Mouse (Mus musculus) left cerebral cortex, postnatal 10 days (tissue): ENCODE data around the gene Zg16. TPM values are rescaled to one million over a fixed set of nuclear protein-coding genes. Genes with fewer than 3 reads are reported as not detected.

Source experiments
- DNase-seq, 2 experiments: peaks; one replicate each; pipeline ENCODE4 v3.0.0; 2021 to 2022; ENCODE audit warnings: low spot score in 2 of 2, mixed read lengths in 1 of 2; ENCODE audit errors: extremely low spot score in 1 of 2
- intact Hi-C: fragments of 180-260 bp; cut with DNase I; formaldehyde crosslinking; loops from one replicate; pipeline ENCODE4 v1.15.1; 2025
- total RNA-seq, 2 experiments: library from RNA; stranded (reverse); gene quantifications; 2 replicates each; pipeline ENCODE4 v1.2.3; 2021

Gene Zg16
- total RNA-seq, 2 experiments from 2014 or later: not detected

DNA sequence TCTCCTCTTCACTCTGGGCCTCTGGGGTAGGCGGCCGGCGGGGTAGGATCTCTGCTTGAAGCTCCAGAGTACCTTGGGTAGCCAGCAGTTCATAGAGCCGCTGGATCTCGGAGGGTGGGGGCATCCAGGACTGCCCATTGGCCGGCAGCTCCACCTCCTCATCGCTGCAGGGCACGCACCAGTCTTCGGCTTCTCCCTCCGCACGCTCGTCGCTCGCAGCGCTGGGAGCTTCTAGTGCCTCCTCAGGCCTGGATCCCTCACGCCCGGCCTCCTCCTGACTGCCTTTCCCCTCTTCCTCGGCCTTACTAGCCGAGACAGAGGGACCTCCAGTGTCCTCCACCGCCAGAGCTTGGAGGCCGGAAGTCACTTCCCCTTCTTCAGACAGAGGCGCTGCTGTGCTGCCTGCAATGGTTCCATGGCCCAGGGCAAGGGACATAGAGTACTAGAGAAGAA, 70.6 kb downstream of the Zg16 start:
- DNase-seq: peak in 1 of 2 experiments; percentile 79
- intact Hi-C loops: loop anchor here (5.0 kb wide), 1 partner anchor 39 kb away; the partner anchor contains the start of genes Cdipt and Cdiptos

DNA sequence TGATC, 70.8 kb downstream of the Zg16 start, which contains the start of gene Pagr1b:
Gene Pagr1b, minus strand, starts transcription at position 4 of the 5 bp plus-strand sequence.
- DNase-seq: no peak
- intact Hi-C loops: loop anchor here (5.0 kb wide), 1 partner anchor 39 kb away; the partner anchor contains the start of genes Cdipt and Cdiptos

DNA sequence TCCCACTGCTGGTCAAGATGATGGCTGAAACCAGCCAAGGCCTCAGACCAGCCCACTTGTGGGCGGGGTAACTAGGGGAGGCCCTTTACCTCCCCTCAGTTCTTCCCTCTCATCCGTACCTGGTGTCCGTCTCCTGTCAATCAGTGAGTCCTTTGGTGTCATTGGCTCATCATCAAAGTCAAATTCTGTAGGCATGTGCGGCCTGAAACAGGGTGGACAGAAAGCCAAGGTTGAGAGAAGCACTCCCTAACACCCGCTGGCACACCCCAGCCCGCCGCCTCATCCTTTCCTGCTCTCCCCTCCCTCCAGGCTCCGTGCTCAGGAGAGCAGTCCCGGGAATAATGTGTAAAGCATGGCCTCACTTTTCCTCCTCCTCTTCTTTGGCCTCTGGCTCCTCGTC, 71.0 kb downstream of the Zg16 start:
- intact Hi-C loops: loop anchor here (5.0 kb wide), 1 partner anchor 39 kb away; the partner anchor contains the start of genes Cdipt and Cdiptos
- no peak for DNase-seq

DNA sequence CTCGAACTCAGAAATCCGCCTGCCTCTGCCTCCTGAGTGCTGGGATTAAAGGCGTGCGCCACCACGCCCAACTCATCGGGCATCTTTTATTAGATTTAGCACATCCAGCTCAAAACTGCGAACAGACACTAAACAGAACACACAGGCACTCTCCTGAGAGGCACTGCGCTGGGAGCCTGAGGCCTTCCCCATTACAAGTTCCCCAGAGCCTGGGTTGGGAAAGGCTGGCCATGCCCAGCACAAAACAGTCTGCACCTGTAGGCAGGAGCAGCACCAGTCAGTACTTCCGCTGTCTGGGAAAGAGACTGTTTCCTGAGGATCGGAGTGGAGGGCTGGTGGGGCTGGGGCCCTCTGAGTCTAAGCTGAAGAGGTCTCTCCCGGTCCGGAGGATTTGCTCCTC, 72.1 kb downstream of the Zg16 start:
- intact Hi-C loops: loop anchor here (5.0 kb wide), 1 partner anchor 38 kb away; the partner anchor contains the start of genes Cdipt and Cdiptos
- DNase-seq: no peak

DNA sequence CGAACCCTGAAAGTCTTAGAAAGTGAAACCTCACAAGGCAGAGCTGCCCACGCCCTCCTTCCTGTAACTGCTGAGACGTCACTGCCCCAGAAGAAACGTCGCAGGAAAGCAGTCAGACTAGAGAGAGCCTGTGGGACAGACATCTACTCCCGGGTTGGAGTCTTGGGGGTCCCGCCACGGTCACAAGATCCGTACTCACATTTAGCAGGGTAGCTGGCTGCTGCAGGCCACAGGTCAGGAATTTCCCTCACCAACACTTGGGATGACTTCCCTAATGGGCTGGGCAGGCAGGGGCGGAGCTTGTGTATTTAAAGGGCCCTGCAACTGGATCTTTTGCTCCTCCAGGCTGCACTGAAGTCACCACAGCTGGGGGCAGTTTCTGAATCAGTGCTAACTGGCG, 72.8 kb downstream of the Zg16 start, which contains the start of gene Mvp:
Gene Mvp, minus strand, starts transcription at position 302 of the 400 bp plus-strand sequence.
- peak in 1 of 2 experiments; percentile 74 for DNase-seq
- intact Hi-C loops: no loop called here

DNA sequence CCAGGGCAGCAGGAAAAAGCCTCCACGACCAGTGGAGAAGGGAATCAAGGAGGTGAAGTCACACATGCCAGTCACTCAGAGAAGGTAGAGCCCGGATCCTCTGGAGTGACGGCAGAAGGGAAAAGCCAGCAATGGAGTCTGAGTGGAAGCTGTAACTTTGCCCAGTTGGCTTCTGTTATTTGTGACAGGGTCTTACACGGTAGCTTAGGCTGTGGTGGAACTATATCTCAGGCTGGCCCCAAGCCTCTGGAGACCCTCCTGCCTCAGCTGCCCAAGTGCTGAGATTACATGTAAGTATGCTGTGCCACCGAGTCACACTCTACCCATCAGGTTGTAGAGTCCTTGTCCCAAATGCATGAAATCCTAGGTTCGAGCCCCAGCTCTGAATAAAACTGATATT, 73.7 kb downstream of the Zg16 start:
- intact Hi-C loops: no loop called here
- no peak for DNase-seq

DNA sequence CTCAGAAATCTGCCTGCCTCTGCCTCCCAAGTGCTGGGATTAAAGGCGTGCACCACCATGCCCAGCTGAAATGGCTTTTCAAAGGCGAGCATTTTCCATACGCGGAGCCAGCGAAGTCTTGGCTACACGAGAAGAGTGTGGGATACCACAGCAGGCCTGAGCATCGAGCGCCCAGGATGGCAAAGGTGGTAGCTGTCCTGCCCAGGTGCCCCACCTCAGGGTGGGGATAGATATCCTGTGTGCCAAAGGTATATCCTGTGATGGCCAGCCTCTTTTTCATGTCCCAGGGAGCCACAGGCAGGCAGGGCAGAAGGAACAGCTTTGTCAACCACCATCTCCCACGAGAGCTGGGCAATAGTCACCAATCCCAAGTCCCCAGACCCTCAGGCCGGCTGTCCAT, 74.3 kb downstream of the Zg16 start:
- no peak for DNase-seq
- intact Hi-C loops: no loop called here

DNA sequence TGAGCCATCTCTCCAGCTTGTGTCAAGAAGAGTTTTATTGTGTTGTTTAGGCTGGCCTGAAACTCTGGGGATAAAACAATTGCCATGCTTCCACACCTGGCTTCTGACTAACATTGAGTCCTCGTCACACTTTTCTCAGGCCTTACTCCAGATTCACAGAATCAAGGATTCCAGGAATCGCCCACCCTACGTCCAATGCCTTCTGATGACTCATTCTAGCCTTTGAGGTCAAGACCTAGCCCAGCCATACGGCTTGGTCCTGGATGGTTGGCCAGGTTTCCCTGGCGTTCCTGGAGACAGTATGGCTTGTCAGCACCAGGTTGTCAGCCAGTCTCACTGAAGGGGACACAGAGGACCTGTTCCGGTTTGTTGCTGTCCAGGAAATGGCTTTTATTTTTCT, 74.8 kb downstream of the Zg16 start:
- intact Hi-C loops: no loop called here
- no peak for DNase-seq

DNA sequence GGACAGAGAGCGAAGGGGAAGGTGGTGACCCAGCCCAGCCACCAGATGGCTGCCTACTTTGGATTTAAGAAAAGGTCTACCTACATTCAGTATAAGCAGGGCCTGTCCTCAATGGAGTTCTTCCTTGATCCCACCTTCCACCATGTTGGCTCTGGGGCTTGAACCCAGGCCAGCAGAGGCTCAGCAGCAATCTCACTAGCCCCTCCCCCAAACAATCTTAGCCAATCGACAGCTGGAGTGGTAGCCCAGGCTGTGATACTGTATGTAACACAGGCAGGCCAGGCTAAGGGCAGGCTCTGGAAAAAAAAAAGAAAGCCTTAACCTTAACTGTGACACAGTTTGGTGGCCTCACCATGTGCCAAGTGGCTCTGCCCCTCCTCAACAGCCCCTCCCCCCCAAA, 75.4 kb downstream of the Zg16 start:
- intact Hi-C loops: no loop called here
- no peak for DNase-seq

DNA sequence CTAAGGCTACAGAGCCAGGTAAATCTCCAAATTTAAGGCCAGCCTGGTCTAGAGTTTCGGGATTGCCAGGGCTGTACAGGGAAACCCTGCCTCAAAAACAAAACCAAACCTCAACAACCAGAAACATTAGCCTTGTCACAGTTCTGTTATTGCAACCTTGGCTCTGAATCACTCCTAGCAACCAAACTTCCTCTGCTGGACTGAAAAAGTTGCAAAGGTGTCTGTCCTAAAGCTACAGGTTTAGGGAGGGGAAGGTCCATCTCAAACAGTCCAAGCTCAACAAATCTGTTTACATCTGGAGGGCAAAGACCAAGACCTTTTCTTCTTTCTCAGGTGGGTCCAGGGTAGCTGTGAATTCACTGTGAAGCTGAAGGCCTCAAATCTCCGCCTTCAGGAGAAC, 76.1 kb downstream of the Zg16 start:
- DNase-seq: no peak
- intact Hi-C loops: no loop called here

DNA sequence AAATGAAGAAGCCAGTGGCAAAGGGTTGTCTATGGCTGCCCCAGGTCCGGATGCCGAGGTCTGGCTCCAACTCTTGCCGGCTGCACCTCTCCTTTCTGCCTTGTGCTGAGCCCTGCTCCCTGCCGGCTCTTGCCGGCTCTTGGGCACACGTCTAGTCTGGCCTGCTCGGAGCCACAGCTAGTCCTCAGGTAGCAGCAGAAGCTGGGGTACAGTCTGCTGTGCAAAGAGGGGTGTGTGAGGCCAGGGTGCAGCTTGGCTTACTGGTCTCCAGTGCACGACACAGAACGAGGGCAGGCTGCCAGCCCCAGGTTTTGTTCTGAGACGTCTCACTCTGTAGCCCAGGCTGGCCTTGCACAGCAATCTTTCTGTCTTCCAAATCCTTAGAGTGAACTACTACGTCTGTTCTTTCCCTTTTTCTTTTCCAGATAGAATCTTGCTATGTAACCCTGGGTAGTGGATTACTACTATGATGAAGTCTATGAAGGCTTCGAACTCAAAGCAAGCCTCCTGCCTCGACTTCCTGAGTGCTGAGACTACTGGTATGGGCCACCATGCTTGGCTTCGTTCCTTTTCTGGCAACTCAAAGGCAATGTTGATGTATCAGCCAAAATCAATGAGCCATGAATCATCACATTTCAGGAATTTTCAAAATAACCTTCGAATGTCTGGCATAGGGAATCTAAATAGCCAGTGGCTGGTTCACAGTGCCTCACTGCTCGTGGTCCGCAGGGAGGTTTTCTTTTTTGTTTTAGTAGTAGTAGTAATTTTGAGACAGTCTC, 77.6 kb downstream of the Zg16 start:
- intact Hi-C loops: no loop called here
- no peak for DNase-seq

DNA sequence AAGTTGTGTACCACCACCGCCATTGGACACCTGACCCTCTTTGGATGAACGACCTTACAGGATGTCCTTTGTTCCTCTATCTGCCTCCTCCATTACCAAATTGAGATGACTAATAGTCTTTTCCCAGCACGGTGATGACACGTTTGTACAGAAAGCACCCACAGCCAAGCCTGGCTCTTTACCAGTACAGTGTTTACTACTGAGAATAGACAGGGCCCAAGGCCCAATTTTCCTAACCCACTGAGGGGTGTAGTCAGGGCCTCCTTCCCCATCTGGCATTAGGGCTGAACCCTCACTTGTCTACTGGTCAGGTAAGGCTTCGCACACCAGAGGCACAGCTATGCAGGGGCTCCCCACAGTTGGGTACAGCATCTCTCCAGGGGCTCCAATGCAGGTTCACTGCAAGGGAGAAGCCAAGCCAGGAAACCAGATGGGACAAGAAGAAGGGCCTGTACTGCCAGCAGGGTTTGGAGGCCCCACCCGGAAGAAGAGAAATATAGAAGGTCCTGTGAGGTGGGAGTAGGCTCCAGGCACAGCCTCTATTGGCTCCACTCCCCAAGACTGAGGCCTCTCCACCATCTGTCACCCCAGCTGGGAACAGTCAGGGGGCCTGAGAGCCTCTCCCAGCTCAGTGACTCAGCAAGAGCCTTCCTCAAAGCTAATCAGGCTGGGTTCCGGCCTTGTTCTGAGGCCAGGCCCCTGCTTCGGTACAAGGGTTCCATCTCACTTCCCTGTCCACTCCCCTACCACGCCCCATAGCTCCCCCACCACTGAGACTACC, 78.7 kb downstream of the Zg16 start:
- intact Hi-C loops: no loop called here

DNA sequence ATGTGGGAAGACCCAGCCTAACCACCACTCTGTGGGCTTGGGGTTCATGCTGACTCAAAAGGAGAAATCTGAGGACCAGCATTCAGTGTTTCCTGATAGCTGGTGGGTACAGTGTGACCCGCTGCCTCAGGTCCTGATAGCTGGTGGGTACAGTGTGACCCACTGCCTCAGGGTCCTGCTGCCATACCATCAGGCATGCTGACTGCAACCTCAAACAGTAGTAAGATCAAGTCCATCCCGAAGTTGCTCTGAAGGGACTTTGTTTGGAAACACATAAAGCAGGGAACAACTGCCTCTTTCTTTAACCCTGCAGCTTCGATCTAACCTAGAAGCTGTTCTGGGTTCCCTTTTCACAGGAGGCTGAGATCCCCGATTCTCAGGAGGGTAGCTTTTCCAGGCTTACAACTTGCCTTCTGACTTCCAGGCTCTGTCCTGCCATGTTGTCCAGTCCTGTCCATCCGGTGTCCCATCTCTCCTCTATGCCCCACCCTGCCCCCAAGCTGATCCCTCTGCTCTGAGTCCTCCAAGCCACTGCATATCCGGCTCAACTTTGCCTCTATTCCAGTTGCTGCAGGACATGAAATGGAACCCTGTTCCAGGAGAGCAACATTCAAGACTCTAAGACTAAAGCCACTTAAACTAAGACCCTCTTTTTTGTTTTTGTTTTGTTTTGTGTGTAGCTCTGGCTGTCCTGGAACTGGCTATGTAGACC, 79.7 kb downstream of the Zg16 start:
- intact Hi-C loops: no loop called here

More for the DNA sequence above, 78.7 kb downstream of the Zg16 start:
- peak in 1 of 2 experiments; percentile 65 for DNase-seq

DNA sequence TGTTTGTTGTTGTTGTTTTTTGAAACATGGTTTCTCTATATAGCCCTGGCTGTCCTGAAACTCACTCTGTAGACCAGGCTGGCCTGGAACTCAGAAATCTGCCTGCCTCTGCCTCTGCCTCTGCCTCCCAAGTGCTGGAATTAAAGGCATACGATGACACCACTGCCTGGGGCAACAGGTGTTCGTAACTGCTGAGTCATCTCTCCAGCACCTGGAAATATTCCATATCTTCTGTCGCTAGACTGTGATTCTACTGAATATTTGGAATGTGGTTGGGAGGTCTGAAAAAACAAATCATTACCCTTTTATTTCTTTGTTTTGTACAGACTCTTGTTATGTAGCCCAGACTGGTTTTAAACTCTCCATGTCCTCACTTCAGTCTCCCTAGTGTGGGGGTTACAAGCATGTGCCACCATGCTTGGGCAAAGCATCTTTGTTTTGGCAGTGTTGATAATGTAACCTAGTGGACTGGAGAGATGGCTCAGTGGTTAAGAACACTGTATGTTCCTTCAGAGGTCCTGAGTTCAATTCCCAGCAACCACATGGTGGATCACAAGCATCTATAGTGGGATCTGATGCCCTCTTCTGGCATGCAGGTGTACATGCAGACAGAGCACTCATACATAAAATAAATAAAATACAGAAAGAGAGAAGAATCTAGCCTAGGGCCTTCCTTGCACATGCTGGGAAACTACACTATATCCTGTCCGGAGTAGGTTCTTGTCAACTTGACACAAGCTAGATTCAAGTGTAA, 82.8 kb downstream of the Zg16 start:
- DNase-seq: no peak
- intact Hi-C loops: no loop called here

More for the DNA sequence above, 79.7 kb downstream of the Zg16 start:
- DNase-seq: no peak

DNA sequence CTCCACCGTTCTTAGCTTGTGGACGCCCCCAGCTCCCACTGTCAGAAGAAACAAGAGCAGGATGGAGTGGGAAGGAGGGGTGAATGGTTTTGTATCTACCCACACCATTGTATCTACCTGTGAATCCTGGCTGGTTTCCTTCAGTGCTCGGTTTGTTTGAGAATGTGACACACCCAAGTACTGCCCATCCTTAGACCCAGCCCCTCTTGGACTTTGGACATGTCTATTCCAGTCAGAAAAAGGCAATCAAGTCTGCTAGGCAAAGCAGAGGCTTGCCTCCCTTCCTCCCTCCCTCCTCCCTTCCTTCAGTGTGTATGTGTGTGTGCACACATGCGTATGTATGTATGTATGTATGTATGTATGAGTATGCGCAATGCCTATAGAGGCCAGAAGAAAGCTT, 83.5 kb downstream of the Zg16 start:
- intact Hi-C loops: no loop called here
- DNase-seq: no peak
